Mouse (Mus musculus) telencephalon, adult 2 months (tissue): ENCODE measurements around the gene Atp8b3.

Experiments
- DNase-seq: peaks from one replicate; pipeline ENCODE4 v3.0.0-alpha.2; 2011; ENCODE audit warnings: low read depth, low spot score

Atp8b3 gene

DNA sequence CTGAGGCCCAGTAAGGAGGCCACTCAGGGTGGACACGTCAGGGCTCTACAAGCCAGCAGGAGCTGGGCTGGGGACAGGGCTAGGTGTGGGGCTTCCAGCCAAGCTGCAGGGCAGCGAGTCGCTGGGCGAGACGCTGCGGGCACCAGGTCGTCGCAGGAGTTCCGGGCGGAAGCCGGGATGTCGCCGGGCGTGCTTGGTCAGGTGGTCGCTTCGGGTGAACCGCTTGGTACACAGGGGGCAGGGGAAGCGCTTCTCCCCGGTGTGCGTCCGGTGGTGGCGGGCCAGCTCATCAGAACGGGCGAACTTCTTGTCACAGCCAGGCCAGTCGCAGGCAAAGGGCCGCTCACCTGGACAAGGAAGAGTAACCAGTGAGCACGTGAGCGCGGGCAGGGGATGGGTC lies 30.0 kb upstream of the Atp8b3 start:
- no peak for DNase-seq

DNA sequence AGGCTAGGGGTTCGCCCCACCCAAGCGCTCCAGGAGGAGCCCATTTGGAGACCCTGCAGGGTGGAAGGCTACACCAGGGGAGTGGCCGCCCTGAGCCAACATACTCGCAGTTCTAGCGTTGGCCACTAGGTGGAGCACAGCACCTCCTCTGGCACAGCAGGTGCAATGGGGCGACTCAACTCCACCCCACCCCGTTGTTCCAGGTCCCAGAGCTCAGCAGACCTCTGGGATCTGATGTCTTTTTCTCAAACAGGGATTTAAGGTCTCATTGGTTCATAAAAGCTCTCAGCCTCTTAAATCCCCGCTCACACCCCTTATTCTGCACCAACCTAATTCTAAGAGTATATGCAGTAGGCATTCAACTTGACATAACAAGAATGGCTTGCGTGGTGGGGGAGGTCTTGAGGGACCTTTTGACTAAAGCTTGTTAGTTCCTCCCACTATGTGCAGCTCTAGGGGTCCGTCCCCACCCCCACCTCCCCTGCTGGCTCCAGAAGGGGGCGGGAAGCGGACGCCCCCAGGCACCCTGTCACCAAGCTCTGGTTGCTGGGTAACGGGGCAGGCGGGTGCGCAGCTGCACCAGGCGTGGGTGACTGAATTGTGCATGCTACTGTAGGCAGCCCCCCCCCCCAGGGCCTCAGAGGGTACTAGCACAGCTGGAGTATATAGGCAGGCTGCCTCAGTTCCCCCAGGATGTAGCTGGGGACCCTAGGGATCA lies 27.6 kb upstream of the Atp8b3 start:
- peak; percentile 77 for DNase-seq

DNA sequence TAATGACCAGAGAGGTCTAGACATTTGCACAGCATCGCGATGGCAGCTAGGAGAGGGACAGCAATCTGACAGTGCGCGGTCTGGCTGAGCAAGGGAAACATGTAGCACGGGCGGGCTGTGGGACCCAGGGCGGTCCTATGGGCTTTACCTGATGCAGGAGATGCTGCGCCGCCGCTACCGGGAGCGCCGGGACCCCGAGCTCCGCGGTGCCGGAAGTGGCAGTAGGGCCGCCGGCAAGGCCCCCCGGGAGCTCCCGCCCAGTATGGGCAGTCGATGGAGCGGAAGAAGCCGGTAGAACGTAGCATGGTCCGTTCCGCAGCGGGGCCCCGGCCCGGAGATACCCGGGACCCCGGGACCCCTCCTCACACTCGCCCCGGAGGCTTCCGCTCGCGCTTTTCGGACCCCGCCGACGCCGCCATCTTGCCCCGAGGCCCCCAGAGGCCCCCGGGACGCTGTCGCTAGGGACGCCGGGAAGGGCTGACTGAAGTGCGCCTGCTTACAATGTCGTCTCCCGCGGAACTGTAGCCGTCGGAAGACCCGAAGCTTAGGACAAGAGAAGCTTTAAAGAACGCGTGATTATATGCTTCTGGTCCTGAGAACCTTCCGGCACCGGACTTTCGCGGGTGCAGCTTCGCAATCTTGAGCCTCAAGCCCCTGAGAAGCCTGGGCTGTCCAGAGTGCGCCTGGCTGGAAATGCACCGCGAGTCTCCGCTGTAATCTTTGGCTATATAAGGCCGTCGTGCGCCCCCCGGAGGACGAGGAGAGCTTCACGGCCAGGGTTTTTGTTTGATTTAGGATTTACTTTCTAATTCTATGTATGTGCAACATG lies 22.4 kb upstream of the Atp8b3 start, which contains the start of gene Rexo1:
Rexo1 (minus strand) TSS at position 445 of the 829 bp plus-strand sequence.
- DNase-seq, result peak; percentile 95

DNA sequence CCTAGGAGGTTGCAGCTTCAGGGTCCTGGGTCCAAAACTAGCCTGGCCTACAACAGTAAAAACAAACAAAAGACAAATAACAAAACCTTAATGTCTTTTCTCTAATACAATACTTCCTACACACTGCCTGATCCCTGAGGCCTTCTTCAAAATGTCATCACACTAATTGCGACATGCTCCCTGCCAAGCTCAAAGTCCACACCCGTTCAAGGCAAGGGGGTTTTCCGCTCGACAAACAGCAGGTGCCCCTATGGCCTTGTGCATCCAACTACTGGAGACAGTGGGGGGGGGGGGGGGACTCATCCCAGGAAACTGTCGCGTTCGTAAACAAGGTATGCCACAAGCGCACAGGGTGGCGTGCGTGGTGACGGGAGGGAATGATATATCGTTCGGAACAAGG lies 21.7 kb upstream of the Atp8b3 start:
- DNase-seq, result no peak

DNA sequence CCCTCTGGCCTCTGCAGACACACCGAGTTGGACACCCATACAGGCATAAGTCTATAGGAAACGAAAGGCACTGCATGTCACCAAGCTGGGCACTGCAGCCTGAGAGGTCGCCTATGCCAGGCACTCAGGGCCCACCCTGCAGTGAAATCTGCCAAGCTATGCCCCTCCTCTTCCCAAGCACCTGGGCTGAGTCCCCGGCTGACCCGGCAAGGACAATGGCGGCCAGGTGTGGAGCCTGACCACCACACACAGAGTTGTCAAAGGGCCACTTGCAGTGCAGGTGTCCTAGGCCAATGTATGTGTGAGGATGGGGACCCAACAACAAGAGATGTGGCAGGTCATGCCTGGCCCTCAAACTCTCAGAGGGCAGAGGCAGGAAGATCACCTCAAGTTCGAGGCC lies 20.5 kb upstream of the Atp8b3 start:
- DNase-seq, result no peak

DNA sequence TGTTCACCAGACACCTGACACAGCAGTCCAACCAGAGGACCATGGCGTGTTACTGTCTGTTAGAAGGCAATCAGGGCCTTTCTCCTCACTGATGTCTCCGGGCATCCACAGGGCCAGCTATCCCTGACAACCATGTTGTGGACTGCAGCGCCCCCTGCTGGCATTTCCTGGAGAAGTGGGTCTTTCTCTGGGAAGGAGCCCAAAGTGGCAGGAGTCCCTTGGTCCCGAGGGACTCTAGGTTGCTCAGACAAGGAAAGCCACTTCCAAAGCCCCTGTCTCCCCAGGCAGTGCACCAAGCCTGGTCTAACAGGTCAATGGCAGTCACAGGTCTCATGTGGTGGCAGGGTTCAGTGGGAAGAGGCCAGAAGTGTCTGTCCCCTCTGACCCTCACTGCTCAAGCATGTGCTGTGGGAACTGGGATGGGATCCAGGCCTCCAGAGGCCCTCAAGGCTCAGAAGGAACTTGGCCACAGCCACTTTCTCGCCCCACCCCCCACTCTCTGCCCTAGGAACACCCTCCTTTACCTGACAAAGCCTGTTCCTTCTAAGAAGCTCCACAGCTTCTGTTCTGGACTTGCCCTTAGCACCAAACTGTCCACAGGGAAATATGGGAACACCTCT lies 18.5 kb upstream of the Atp8b3 start:
- DNase-seq, result no peak

DNA sequence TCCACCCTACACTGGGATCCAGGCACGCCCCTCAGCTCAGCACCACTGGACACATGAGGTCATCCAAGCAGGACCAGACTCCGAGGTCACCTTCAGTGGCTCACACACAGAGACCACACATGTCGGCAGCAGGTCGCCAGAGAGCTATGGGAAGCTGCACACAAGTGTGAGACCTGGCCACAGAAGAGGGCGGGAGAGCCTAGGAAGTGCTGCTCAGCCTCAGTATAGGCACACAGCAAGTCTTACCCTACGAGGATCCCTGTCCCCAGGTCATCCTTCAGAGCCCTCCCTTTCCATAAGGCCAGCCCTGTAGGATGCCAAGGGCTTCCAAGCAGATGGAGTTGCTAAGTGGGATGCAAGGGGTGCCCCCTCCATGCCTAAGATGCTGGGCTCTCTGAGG lies 15.1 kb upstream of the Atp8b3 start:
- no peak for DNase-seq

DNA sequence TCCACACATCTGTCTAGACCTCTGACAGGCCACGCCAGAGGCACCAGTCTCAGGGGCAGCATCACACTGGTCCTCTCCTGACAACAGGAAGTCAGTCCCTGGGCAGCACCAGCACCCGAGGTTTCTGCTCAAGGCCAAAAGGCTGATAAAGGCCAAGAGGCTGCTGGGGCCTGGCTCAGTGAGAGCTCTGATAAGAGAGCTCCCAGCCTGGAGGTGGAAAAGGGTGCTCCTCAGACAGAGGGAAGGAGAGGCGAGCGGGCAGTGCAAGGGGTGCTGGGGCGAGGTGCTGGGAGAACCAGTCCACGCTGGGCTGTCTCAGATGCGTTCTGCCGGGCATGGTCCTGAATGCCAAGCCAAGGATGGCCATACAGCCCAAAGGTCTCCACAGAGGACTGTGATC lies 14.7 kb upstream of the Atp8b3 start:
- DNase-seq, result no peak

DNA sequence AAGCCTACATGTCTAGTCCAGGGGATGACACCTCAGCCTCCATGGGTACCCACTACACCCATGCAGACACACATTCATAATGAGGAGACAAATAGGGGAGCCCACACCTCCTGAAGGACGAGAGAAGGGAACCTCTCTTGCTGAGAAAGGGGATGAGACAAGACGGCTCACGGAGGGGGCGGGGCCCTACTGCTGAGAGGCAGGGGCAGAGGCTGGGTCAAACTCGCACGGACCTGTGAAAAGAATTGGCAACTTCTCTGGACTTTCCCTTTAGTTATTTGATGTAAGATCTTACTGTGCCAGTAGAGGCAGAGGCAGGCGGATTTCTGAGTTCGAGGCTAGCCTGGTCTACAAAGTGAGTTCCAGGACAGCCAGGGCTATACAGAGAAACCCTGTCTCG lies 13.4 kb upstream of the Atp8b3 start:
- DNase-seq, result no peak

DNA sequence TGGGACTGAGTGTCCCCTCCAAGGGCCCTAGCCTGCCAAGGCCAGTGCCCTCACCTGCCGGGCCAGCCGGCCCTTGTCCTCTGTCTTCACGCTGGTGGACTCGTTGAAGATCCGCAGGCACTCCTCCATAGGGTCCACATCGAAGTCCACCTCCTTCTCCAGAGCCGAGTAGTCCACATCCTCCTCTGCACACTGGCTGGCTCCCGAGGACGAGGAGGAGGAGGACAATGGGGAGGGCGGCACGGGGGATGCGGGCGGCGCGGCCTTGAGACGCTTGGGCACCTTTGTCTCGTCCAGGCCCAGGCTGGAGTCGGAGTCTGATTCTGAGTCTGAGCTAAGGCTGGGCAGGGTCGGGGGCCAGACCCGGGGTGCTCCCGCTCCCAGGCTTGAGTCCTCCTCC lies 10.4 kb upstream of the Atp8b3 start:
- no peak for DNase-seq

DNA sequence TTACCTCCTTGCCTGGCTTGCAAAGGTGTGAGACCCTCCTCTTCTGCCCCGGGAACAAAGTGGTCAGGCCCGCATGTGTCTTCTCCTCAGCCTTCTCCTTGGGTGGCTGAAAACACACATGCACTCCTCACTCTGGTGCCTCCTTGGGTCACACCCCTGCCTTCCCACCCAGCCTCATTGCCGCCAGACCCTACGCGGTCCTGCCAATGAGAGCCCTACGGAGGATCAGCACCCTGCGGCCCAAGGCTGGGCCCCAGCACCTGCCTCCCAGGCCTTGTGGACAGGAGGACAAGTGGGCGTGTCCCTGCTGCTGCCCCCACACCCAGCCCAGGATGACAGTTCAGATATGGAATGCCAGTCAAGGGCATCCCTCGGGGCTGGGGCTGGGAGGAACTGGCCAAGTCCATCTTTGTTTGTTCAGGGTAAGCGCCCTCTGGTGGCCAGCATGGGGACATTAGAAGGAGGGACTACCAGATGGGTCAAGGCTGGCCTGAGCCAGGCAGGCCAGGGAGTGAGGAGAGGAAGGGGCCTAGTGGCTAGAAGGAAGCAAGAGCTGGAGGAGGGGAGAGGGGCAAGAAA lies 9.6 kb upstream of the Atp8b3 start:
- no peak for DNase-seq

DNA sequence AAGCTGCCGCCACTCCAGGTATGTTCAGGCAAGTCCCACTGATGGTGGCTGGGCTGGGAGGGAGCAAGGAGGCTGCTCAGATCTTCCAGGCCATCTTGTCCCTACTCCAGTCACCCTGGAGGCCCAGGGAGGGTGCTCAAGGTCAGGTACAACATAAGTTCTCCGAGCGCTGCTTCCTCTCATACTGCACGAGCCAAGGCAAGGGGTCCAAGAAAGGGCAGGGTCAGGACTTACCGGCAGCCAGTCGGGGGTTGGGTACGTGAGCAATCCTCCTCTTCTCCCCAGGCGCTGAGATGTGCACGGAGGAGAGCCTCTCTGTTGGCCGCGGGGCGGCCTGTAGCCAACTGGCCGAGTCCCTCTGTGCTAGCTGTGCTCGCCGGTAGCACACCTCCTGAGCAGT lies 8.6 kb upstream of the Atp8b3 start:
- DNase-seq, result no peak

DNA sequence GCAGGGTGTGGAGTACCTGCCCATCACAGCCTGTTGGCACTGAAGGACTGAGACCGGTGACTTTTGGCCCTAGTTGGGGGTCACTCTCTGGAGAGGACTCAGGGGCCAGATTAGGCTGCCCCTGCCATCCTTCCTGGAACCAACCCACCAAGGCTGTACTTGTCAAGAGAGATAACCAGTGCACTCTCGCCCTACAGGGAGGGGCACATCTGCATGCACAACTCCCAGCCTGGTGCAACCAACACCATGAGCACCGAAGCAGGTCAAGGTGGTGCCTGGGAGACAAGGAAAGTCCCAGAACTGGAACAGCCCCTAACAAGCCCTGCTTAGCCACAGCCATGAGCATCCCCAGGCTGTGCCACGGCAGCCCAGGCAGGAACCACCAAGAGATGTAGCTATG lies 8.0 kb upstream of the Atp8b3 start:
- DNase-seq, result no peak

DNA sequence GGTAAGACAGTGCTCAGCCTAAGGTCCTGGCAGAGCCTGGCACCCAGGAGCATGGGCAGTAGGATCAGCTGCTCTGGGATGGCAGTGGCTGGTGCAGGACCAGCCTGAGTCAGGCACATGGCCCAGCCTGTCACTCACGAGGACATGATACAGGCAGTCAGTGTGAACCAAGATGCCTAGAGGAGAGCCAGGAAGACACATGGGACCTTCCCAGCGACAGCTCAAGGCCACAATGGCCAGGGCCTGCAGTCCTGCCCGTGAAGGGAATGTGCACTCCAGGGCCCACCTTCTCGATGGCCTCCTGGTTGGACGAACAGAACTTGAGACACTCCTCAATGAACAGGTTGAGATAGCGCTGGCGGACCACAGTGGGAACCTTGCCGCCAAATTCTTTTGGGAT lies 6.7 kb upstream of the Atp8b3 start:
- no peak for DNase-seq

DNA sequence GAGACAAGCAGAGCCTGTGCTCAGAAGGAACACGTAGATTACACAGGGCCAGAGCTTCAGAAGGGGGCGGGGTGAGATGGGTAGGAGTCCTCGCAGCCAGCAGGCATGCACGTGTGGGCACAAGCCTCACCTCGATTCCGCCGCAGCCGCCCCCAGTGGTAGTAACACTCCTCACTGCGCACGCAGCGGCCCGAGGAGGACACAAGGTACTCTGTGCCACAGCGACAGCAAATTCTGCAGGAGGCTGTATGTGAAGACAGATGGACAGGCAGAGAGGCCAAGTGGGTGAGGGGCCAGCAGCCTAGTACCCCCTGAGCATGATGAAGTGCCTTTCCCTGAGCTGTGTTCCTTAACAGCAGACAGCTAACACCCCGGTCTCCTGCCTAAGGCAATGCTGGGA lies 4.9 kb upstream of the Atp8b3 start:
- DNase-seq, result no peak

DNA sequence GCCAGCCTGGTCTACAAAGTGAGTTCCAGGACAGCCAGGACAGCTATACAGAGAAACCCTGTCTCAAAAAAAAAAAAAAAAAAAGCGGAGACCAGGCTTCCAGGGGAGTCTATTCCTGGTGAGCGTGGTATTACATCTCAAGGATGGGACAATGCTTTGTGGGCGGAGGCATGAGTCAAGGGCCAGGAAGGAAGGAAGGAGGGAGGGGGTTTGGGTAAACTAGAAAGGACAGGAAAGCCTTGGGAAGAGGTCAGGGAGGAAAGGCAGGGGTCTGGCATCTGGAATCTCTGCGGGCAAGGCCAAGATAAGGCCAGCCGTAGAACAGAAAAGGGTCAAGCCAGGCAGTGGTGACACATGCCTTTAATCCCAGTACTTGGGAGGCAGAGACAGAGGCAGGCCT lies 569 bp upstream of the Atp8b3 start:
- DNase-seq, result no peak

DNA sequence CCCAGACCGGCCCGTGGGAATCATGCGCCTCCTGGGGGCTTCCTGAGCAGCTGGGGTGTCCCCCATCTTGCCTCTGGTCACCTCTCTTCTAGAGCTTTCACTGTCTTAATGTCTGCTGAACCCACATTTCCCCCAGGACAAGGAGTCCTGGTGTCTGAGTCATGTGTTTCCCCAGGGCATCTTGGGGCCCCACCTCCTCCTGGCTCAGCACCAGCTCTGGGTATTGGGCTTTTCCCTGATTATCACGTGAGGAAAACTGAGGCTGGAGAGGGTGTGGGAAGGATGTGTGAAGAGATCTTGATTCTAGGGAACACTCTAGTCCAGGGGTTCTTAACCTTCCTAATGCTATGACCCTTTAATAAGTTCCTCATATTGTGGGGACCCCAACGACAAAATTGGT lies 744 bp downstream of the Atp8b3 start:
- no peak for DNase-seq

DNA sequence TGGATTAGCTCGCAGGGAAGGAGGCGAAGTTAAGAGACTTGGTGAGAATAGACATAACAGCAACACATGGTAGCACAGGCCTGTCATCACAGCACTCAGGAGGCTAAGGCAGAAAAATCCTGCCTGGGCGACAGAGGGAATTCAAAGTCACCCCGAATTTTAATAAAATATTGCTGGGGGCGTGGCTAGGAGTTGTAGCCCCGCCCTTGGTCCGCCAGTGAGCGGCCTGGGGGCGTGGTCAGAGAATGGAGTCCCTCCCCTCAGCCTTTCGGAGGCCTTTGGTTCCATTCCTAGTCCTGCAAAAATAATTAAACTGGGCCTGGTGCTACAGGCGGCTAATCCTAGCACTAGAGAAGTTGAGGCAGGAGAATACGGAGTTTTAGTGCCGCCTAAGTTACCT lies 3.2 kb downstream of the Atp8b3 start:
- no peak for DNase-seq

DNA sequence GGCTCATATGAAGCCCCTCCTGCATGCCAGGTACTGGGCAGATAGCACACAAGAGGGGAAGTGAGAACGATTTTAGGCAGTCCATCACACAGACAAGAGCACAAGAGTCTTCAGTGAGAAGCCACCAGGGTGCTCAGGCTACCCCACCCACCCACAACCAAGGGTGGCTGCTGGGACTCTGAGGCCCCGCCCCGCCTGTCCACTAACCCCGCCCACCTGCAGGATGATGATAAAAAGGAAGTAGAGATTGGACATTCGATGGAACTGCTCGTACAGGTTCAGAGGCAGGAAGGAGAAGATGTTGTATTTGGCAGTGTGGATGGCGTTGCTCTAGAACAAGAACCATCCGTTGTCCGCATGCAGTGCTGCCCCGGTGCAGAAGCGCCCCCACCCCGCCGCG lies 3.9 kb downstream of the Atp8b3 start:
- DNase-seq, result no peak

DNA sequence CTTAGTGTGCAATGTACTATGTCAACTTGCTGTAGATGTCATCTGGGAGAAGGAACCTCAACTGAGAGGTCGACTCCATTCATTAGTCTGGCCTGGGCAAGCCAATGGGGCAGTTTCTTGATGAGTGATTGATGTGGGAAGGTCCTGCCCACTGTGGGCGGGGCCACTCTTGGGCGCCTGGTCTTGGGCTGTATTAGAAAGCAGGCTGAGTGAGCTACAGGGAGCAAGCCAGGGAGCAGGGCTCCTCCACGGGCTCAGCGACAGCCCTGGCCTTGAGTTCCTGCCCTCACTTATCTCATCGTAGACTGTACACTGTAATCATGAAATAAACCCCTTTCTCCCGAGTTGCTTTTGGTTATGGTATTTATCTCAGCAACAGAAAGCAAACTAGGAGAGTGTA lies 5.2 kb downstream of the Atp8b3 start:
- DNase-seq, result no peak

DNA sequence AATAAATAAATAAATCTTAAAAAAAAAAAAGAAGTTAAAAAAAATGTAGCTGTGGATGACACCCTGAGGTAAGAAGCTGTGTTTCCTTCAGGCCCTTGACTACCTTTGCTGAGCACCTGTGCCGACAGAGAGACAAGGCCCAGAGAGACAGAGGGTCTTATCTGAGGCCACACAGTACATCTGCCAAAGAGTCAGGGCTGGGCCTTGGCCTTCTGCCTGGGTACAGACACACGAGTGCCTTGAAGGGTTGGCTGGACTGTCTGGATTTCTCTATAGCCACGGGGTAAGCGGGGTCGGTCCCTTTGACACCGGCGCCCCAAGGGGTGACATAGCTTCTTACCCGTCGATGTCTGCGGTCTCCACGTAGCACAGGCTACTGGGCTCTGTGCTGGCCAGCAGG lies 6.1 kb downstream of the Atp8b3 start:
- no peak for DNase-seq

DNA sequence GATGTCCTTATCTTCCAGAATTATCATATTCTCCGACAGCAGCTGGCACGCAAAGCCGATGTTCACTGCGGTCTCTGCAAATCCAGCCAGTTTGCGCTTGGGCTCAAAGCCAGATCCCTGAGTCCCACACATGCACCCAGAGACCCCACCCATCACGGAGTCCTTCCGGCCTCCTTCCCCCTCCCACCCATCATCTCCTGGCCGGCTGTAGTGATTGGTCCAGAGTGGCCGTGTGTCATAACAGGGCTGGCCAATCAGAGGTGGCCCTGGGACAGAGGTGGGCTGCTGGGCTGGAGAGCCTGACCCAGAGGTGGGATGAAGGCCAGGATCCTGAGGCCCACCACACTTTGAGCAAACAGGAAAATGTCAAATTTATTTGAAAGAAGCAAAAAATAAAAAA lies 12.8 kb downstream of the Atp8b3 start:
- DNase-seq, result no peak

DNA sequence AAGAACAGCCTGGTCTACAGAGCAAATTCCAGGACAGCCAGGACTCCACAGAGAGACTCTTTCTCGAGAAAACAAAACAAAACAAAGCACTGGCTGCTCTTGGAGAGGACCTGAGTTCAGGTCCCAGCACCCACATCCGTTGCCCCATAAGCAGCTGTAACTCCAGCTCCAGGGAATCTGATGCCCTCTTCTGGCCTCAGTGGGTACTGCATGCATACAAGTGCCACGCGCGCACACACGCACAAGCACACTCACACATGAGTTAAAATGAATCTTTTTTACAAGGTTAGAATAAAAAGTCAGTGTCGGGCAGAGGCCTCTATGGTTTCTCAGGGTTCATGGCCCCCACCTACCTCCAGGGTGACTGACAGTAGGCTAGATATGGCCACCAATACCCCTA lies 15.6 kb downstream of the Atp8b3 start:
- no peak for DNase-seq
